23 mouse cellular contexts compared by ENCODE assay signal in genomic region chr16:91488066-91488465, GRCm38 (mm10).
"Had no signal": no experiment of that assay in that cellular context is flagged by ENCODE, and none has a peak within 500 bp of the region (broad histone marks: within the 10 kb centered on the region; RNA-seq: fewer than 3 reads in every experiment).

No protein-coding gene starts in this region.

- H3K4me2 ChIP-seq: heart, embryonic 11.5 days; heart, embryonic 13.5 days; heart, embryonic 15.5 days; hindbrain, embryonic 13.5 days; hindbrain, embryonic 15.5 days; limb, embryonic 12.5 days had no signal

- H3K27ac ChIP-seq: heart, adult 2 months; heart, embryonic 13.5 days; heart, embryonic 15.5 days; hindbrain, embryonic 13.5 days; hindbrain, embryonic 15.5 days; hindbrain, postnatal 0 days; layer of hippocampus, adult 2 months; left cerebral cortex, adult 2 months; limb, embryonic 10.5 days; limb, embryonic 12.5 days had no signal

- H3K4me3 ChIP-seq: heart, adult 2 months; heart, embryonic 13.5 days; heart, embryonic 15.5 days; hindbrain, embryonic 13.5 days; hindbrain, embryonic 15.5 days; layer of hippocampus, adult 2 months; left cerebral cortex, adult 2 months; limb, embryonic 10.5 days; limb, embryonic 12.5 days had no signal

- H3K9me3 ChIP-seq: heart, embryonic 13.5 days; heart, embryonic 15.5 days; hindbrain, embryonic 13.5 days; hindbrain, embryonic 15.5 days; limb, embryonic 10.5 days; limb, embryonic 12.5 days had no signal

- H3K27me3 ChIP-seq: heart, embryonic 13.5 days; heart, embryonic 15.5 days; hindbrain, embryonic 13.5 days; hindbrain, embryonic 15.5 days; limb, embryonic 12.5 days had no signal

- ATAC-seq: forebrain, postnatal 0 days; hindbrain, postnatal 0 days; intestine, embryonic 16.5 days had no signal

- H3K9ac ChIP-seq: forebrain, postnatal 0 days; heart, embryonic 13.5 days; heart, embryonic 15.5 days; hindbrain, embryonic 13.5 days; hindbrain, embryonic 15.5 days; limb, embryonic 12.5 days had no signal

- DNase-seq: forebrain, postnatal 0 days; gastrocnemius, postnatal 14 days; gastrocnemius, postnatal 36 days; heart, adult 11 months; heart, adult 2 months; heart, postnatal 14 days; heart, postnatal 36 days; kidney, adult 11 months; kidney, adult 2 months; kidney, postnatal 10 days; kidney, postnatal 25 days; kidney, postnatal 4 days had no signal
